Mouse (Mus musculus): ENCODE data around the gene Ank3. TPM values are rescaled to one million over a fixed set of nuclear protein-coding genes. Genes with fewer than 3 reads are reported as not detected.

Gene Ank3
- polyA plus RNA-seq, 1 experiment from 2014 or later = 7.1 TPM

DNA sequence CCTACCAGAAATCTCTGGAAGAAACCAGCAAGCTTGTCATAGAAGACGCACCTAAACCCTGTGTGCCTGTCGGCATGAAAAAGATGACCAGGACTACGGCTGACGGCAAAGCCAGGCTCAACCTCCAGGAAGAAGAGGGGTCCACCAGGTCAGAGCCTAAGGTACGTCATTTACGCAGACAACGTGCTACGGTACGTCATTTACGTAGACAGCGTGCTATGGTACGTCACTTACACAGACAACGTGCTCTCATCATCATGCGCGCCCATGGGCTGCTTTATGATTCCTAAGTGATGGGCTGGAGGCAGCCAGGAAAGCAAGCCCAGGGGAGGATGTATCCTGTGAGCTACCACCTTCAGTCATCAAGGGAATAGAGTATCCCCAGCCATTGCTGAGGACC, 606.3 kb downstream of the Ank3 start:
- Histone ChIP-seq H3K9me3 (ENCODE audit: low read length) (no peaks in the 10 kb centered on the region), H3K27ac (ENCODE audit: low read depth) (no peak overlapping the region), H3K9ac (replicated peaks) (no peak overlapping the region), H3K4me2 (ENCODE audit: low read depth, low read length) (no peak overlapping the region), H3K4me1 (ENCODE audit: insufficient read depth) (no peaks in the 10 kb centered on the region), H3K36me3 (replicated peaks; ENCODE audit: insufficient read depth, low read length) (peaks cover 7% of the 10 kb centered on the region), H3K27me3 (ENCODE audit: insufficient read depth, low read length) (no peaks in the 10 kb centered on the region), H3K4me3 (ENCODE audit: low read depth, low read length) (no peak overlapping the region)
- no peak for ATAC-seq
- no peak for TF ChIP-seq EP300 (IDR thresholded peaks at IDR 0.05; ENCODE audit: low read depth)
- TF ChIP-seq CTCF (IDR thresholded peaks at IDR 0.05; ENCODE audit: low read depth) = no peak
- 92% methylated on average over 15 of the region's 15 CpGs for WGBS (ENCODE audit: insufficient replicate concordance)
- DNase-seq = no peak

DNA sequence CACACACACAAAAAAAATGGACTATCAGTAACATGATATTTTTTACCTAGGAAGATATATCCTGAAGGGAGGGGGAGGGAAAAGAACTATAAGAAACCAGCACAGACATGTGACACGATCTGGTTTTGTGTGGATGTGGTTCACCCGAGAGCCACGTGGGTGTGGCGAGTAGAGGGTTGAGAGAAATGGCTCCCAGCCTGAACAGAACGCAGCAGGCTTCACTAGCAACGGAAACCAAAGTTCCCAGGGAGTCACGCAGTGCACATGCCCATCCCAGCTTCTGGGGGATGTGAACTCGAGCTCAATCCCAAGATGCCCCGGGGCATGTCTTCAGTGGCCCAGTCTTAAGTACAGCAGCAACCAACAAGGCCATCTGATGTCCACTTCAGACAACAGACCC, 607.8 kb downstream of the Ank3 start:
- Histone ChIP-seq H3K9me3 (ENCODE audit: low read length) (no peaks in the 10 kb centered on the region), H3K9ac (replicated peaks) (no peak overlapping the region), H3K4me2 (ENCODE audit: low read depth, low read length) (no peak overlapping the region), H3K4me3 (ENCODE audit: low read depth, low read length) (no peak overlapping the region), H3K27ac (ENCODE audit: low read depth) (no peak overlapping the region), H3K4me1 (ENCODE audit: insufficient read depth) (no peaks in the 10 kb centered on the region), H3K36me3 (replicated peaks; ENCODE audit: insufficient read depth, low read length) (peaks cover 7% of the 10 kb centered on the region), H3K27me3 (ENCODE audit: insufficient read depth, low read length) (no peaks in the 10 kb centered on the region)
- WGBS (ENCODE audit: insufficient replicate concordance) = 71% methylated on average over 9 of the region's 9 CpGs
- no peak for TF ChIP-seq EP300 (IDR thresholded peaks at IDR 0.05; ENCODE audit: low read depth)
- no peak for TF ChIP-seq CTCF (IDR thresholded peaks at IDR 0.05; ENCODE audit: low read depth)
- DNase-seq (no peak), ATAC-seq (no peak)

DNA sequence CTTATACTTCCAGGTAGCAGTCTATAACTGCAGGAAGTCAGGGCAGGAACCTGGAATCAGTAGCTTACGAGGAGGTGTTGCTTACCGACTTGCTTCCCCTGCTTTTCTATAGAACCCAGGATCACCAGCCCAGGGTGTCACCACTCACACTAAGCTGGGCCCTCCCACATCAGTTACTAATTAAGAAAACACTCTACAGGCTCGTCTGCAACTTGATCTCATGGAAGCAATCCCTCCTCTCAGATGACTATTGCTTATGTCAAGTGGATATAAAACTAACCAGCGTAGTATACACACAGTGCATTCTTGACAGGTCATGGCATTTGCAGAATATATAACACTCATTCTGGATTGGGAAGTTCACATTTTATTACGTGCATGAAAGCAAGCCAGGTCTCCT, 613.2 kb downstream of the Ank3 start:
- Histone ChIP-seq H3K4me3 (ENCODE audit: low read depth, low read length) (no peak overlapping the region), H3K4me1 (ENCODE audit: insufficient read depth) (no peaks in the 10 kb centered on the region), H3K9ac (replicated peaks) (no peak overlapping the region), H3K9me3 (ENCODE audit: low read length) (no peaks in the 10 kb centered on the region), H3K27ac (ENCODE audit: low read depth) (no peak overlapping the region), H3K27me3 (ENCODE audit: insufficient read depth, low read length) (no peaks in the 10 kb centered on the region), H3K36me3 (replicated peaks; ENCODE audit: insufficient read depth, low read length) (peaks cover 3% of the 10 kb centered on the region; the same call in 1 of the 2 replicates), H3K4me2 (ENCODE audit: low read depth, low read length) (no peak overlapping the region)
- no peak for DNase-seq
- 61% methylated on average over 5 of the region's 5 CpGs for WGBS (ENCODE audit: insufficient replicate concordance)
- TF ChIP-seq CTCF (IDR thresholded peaks at IDR 0.05; ENCODE audit: low read depth) (no peak), EP300 (IDR thresholded peaks at IDR 0.05; ENCODE audit: low read depth) (no peak)
- ATAC-seq = no peak

DNA sequence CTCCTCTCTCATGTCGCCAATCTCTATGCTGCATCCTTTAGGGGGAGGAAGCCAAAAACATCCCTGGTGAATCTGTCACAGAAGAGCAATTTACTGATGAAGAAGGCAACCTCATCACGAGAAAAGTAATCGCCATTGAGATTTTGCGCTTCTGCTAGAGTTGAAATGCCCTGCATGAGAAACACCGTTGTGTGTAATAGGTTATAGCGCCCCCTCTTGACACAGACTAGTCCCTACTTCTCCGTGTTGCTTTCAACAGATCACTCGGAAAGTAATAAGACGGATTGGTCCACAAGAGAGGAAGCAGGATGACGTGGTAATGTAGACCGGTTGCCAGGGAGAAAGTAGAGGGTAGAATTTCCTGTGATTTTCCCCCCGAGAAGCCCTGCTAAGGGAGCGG, 615.4 kb downstream of the Ank3 start:
- H3K4me3 ChIP-seq (ENCODE audit: low read depth, low read length) = no peak overlapping the region
- no peak for ATAC-seq
- no peak for TF ChIP-seq EP300 (IDR thresholded peaks at IDR 0.05; ENCODE audit: low read depth)
- TF ChIP-seq CTCF (IDR thresholded peaks at IDR 0.05; ENCODE audit: low read depth) = no peak
- no peaks in the 10 kb centered on the region for H3K9me3 ChIP-seq (ENCODE audit: low read length)
- WGBS (ENCODE audit: insufficient replicate concordance) = 82% methylated on average over 13 of the region's 13 CpGs
- H3K9ac ChIP-seq (replicated peaks) = no peak overlapping the region
- H3K27ac ChIP-seq (ENCODE audit: low read depth) = no peak overlapping the region
- DNase-seq = no peak
- no peak overlapping the region for H3K4me2 ChIP-seq (ENCODE audit: low read depth, low read length)
- H3K36me3 ChIP-seq (replicated peaks; ENCODE audit: insufficient read depth, low read length) = 0 out of 2 replicates have a peak, but pooled peaks cover 4% of the 10 kb centered on the region
- no peaks in the 10 kb centered on the region for H3K27me3 ChIP-seq (ENCODE audit: insufficient read depth, low read length)
- no peaks in the 10 kb centered on the region for H3K4me1 ChIP-seq (ENCODE audit: insufficient read depth)

DNA sequence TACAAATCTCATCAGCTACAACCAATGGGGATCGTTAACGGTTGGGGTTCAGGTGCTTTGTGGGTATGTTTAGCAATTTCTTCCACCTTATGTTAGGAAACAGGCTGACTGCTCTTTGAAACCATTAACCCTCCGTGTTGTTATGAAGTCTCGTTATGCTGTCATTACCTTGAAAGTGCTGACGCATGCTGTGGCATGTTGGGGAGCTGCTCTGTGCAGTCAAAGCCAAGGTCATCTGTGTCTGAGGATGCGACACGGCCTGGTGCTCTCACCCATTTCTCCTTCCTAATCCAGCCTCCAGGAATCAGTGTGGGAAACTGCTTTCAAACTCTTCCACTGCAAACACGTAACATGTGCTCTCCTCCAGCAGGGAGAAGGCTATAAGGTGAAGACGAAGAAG, 616.6 kb downstream of the Ank3 start:
- ATAC-seq = no peak
- no peak overlapping the region for H3K9ac ChIP-seq (replicated peaks)
- H3K36me3 ChIP-seq (replicated peaks; ENCODE audit: insufficient read depth, low read length) = 0 out of 2 replicates have a peak, but pooled peaks cover 4% of the 10 kb centered on the region
- H3K27me3 ChIP-seq (ENCODE audit: insufficient read depth, low read length) = no peaks in the 10 kb centered on the region
- H3K9me3 ChIP-seq (ENCODE audit: low read length) = no peaks in the 10 kb centered on the region
- 89% methylated on average over 9 of the region's 9 CpGs for WGBS (ENCODE audit: insufficient replicate concordance)
- H3K4me2 ChIP-seq (ENCODE audit: low read depth, low read length) = no peak overlapping the region
- no peaks in the 10 kb centered on the region for H3K4me1 ChIP-seq (ENCODE audit: insufficient read depth)
- TF ChIP-seq CTCF (IDR thresholded peaks at IDR 0.05; ENCODE audit: low read depth) (no peak), EP300 (IDR thresholded peaks at IDR 0.05; ENCODE audit: low read depth) (no peak)
- H3K4me3 ChIP-seq (ENCODE audit: low read depth, low read length) = no peak overlapping the region
- no peak for DNase-seq
- no peak overlapping the region for H3K27ac ChIP-seq (ENCODE audit: low read depth)

DNA sequence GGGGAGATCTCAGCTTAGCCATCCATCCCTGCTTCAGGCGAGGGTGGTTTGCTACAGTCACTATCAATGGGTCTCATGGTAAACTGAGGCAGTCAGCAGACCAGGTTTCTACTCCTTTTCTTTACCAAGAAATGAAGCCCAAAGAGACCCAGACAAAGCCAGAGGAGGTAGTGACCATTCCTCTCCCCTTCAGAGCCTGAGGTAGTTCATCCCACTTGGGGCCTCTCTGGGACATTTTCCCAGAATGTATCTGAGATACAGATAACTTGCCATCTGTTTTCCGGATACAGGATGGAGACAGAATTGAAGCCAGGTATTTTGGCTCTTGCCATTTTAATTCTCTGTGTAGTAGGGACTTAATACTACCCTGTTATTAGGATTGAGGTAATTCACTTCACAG, 620.1 kb downstream of the Ank3 start:
- Histone ChIP-seq H3K4me1 (ENCODE audit: insufficient read depth) (no peaks in the 10 kb centered on the region), H3K36me3 (replicated peaks; ENCODE audit: insufficient read depth, low read length) (0 out of 2 replicates have a peak, but pooled peaks cover 4% of the 10 kb centered on the region), H3K4me2 (ENCODE audit: low read depth, low read length) (no peak overlapping the region), H3K27ac (ENCODE audit: low read depth) (no peak overlapping the region), H3K9ac (replicated peaks) (no peak overlapping the region), H3K9me3 (ENCODE audit: low read length) (no peaks in the 10 kb centered on the region), H3K4me3 (ENCODE audit: low read depth, low read length) (no peak overlapping the region), H3K27me3 (ENCODE audit: insufficient read depth, low read length) (no peaks in the 10 kb centered on the region)
- DNase-seq (no peak), ATAC-seq (no peak)
- no peak for TF ChIP-seq CTCF (IDR thresholded peaks at IDR 0.05; ENCODE audit: low read depth)
- no peak for TF ChIP-seq EP300 (IDR thresholded peaks at IDR 0.05; ENCODE audit: low read depth)
- WGBS (ENCODE audit: insufficient replicate concordance) = 66% methylated on average over 2 of the region's 2 CpGs

DNA sequence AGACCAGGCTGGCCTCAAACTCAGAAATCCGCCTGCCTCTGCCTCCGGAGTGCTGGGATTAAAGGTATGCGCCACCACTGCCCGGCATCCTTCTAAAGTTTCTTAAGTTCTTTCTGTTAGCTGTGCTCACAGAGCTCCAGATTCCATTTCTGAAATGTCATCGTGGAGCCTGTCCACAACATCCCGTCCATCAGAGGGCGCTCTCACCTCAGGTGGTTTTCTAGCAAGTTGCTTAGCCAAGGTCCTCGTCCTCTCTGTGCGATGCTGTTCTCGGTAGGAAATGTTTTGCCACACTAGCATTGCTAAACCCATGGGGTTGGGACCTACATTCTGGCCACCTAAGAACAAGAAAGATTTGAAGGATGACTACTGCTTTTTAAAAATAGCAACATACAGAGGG, 623.1 kb downstream of the Ank3 start:
- H3K9ac ChIP-seq (replicated peaks) = no peak overlapping the region
- no peak overlapping the region for H3K4me3 ChIP-seq (ENCODE audit: low read depth, low read length)
- peak; percentile 61 for TF ChIP-seq CTCF (IDR thresholded peaks at IDR 0.05; ENCODE audit: low read depth)
- TF ChIP-seq EP300 (IDR thresholded peaks at IDR 0.05; ENCODE audit: low read depth) = no peak
- H3K4me2 ChIP-seq (ENCODE audit: low read depth, low read length) = no peak overlapping the region
- no peaks in the 10 kb centered on the region for H3K9me3 ChIP-seq (ENCODE audit: low read length)
- no peak for ATAC-seq
- H3K4me1 ChIP-seq (ENCODE audit: insufficient read depth) = no peaks in the 10 kb centered on the region
- WGBS (ENCODE audit: insufficient replicate concordance) = 65% methylated on average over 10 of the region's 10 CpGs
- 0 out of 2 replicates have a peak, but pooled peaks cover 1% of the 10 kb centered on the region for H3K36me3 ChIP-seq (replicated peaks; ENCODE audit: insufficient read depth, low read length)
- no peak overlapping the region for H3K27ac ChIP-seq (ENCODE audit: low read depth)
- peak; percentile 39 for DNase-seq
- H3K27me3 ChIP-seq (ENCODE audit: insufficient read depth, low read length) = no peaks in the 10 kb centered on the region

Measured in liver, postnatal 0 days (tissue).